Mouse (Mus musculus) testis, adult 2 months (tissue): Measurements from ENCODE around the gene Usp50.

ENCODE experiments used
- CTCF ChIP-seq: fragments of 200-500 bp; IDR thresholded peaks from 2 replicates; pipeline ENCODE4 v1.5.1; 2012; ENCODE audit warnings: low read depth, mild to moderate bottlenecking, inconsistent platforms, low read length, moderate library complexity; ENCODE audit not compliant: control insufficient read depth, insufficient read depth, insufficient replicate concordance
- POLR2A ChIP-seq: fragments of 200-500 bp; IDR thresholded peaks from 2 replicates; pipeline ENCODE4 v1.6.1; 2012; ENCODE audit warnings: low read depth, mild to moderate bottlenecking, inconsistent platforms, low read length, moderate library complexity; ENCODE audit not compliant: control insufficient read depth

DNA sequence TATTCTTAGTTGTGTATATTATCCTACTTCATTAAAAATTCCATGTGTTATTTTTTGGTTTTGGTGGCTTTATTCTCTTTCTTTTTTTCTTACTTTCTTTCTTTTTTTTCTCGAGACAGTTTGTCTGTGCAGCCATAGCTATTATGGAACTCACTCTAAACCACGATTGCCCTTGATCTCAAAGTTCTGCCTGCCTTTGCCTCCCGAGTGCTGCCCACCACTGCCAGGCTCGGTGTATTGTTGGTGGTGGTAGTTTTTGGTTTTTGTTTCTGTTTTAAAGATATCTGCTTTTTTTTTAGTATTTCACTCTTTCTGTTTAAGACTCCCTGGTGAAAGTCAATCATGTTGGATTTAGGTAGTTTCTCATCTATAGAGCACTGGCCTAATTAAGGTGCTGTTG lies 74.9 kb downstream of the Usp50 start:
- TF ChIP-seq CTCF (no peak), POLR2A (no peak)
